Mouse (Mus musculus): ENCODE results near the gene Apoc2.
A peak's percentile ranks its signal among the peaks of the same experiment; 100 is the strongest.

Gene Apoc2

DNA sequence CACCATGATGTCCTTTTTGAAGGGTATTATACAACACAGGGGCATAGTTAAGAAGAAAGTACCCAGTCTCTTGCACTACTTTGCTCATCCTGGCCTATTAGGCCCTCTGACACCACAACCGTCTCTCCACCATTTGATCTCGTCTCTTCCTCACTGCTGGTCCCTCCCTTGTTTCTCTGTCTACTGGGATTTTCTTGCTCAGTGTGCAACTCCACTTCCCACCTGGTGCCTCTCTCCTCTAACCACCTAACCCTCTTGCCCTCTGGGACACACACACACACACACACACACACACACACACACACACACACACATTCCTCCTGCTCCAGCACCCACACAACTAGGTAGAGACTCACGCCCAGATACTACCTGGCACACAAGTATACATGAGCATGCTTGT lies 1.2 kb upstream of the Apoc2 start:
- DNase-seq (ENCODE audit: low spot score in 2 of 2), result no peak

DNA sequence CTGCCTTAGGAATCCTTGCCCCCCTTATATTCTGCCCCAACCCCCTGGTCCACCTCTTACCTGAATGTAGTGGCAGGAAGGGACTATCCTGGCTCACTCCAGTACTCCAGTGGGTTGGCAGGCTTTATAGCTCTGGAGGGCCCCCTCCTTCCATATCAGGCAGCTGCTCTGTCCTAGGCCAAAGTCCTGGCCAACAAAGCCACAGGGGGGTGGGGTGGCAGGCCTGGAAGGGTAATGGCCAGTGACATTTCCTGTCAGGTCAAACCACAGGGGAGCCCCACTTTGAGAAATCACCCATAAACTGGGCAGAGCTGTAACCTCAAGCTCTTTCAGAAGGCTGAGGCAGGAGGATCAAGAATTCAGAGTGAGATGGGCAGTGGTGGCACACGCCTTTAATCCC lies 1.1 kb downstream of the Apoc2 start:
- no peak for DNase-seq (ENCODE audit: low spot score in 2 of 2)

DNA sequence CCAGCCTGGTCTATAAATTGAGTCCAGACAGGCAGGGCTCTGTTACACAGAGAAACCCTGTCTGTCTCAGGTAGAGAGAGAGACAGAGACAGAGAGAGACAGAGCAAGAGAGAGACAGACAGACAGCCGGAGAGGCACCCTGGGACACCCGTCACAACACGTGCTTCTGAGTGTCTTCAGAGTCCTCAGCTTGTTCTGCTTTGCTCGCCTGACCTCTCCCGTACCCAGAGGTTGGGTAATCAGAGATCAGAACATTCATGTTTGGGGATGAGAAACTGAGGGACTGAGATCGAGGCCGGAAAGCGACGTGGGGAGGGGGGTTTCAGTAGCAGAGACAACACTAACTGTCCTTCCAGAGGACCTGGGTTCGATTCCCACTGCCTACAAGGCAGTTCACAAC lies 1.9 kb downstream of the Apoc2 start:
- no peak for DNase-seq (ENCODE audit: low spot score in 2 of 2)

DNA sequence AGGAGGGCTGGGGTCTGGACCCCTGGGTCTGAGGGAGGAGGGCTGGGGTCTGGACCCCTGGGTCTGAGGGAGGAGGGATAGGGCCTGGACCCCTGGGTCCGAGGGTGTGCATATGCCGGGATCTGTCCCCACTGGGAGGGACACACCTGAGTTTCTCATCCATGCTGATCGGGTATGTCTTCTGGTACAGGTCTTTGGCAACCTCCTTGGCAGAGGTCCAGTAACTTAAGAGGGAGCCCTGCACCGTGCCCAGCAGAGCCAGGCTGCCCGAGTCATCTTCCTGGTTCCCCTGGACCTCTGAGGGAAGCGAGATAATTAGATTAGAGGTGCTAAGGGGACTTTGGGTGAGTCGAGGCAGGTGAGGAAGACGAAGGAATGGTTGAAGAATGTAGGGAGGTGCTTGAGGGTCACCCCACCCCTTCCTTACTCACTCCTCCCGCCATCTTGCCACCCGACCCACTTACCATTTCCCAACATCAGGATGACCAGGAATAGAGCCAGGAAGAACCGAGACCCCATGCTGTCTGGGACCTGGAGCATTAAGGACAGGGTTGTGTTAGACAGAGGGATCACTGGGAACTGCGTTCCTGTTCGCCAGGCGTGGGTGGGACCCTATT lies 4.5 kb downstream of the Apoc2 start:
- no peak for DNase-seq (ENCODE audit: low spot score in 2 of 2)

DNA sequence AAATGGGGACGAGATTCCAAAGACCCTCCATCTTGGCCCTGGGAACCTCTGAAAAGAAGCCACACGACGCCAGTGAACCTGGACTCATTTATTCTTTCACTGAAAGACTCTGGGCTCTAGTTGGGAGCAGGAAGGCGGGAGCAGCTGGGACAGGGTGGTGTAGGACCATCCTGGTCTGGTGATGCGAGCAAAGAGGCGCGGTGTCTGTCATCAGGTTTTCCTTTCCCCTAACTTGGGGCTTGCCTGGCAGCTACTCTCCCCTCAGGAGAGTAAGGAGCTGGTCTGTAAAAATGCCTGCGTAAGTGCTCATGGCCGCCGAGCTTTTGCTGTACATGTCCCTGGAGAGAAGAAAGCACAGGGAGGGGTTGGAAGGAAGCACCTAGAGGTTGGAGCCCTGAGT lies 6.2 kb downstream of the Apoc2 start:
- DNase-seq (ENCODE audit: low spot score in 2 of 2), result no peak

DNA sequence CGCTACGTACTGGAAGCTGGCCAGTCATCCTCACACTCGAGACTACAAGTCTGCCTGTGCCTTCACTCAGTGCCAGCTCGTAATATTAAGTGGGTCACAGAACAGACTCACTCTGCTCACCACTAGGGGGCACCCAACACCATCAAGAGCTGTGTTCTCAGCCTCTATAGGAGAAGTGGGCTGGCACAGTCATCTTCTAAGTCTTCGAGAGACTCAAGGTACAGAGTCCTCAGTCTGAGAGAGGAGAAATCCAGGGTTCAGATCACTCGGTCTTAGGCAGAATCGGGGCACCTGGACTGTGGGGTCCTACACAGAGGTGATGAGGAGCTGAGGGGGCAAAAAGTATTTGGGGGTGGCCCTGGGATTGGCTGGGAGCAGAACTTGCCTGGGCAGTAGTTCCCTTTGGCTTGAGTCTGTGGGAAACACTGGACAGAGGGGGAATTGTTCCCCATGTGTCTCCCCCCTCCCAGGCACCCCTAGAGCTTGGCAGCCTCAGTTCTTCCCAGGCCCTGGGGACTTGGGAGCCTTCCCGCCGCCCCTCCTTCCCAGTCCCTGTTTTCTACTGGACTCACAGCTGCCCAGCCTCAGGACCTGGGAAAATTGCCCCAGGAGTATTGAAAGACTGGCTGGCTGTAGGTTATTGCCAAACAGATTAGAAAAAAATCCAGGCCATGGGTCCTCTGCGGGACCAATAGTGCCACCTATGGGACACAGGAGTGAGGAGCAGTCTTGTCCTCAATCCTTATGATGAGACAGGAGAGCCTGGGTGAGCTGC lies 8.6 kb downstream of the Apoc2 start:
- DNase-seq (ENCODE audit: low spot score in 2 of 2), result peak; percentile 84 to 91

DNA sequence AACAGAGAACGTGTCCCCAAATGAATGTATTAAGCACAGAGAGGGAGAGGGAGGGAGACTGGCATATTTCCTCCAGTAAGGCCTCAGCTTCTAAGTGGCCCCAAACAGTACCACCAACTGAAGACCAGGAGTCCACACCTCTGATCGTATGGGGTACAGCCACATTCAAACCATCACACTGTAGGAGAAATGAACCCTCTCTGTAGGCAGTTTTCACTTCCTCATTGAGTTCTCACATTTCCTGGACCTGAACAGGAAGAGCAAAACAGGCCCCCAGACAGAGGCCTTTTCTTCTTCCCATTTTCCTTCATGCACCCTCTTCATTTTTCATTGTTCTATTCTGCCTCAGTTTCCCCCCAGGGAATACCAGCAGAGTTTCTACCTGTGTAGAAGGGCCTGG lies 10.3 kb downstream of the Apoc2 start:
- no peak for DNase-seq (ENCODE audit: low spot score in 2 of 2)

DNA sequence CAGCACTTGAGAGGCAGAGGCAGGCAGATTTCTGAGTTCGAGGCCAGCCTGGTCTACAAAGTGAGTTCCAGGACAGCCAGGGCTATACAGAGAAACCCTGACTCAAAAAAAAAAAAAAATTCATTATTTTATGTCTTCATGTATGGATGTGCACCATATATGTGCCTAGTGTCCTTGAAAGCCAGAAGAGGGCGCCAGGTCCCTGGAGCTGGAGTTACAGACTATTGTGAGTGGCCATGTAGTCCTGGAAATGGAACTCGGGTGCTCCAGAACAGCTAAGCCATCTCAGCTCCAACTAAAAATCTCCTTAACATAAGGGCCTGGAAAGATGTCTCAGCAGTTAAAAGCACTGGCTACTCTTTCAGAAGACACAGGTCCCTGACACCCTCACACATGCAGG lies 11.0 kb downstream of the Apoc2 start:
- no peak for DNase-seq (ENCODE audit: low spot score in 2 of 2)

DNA sequence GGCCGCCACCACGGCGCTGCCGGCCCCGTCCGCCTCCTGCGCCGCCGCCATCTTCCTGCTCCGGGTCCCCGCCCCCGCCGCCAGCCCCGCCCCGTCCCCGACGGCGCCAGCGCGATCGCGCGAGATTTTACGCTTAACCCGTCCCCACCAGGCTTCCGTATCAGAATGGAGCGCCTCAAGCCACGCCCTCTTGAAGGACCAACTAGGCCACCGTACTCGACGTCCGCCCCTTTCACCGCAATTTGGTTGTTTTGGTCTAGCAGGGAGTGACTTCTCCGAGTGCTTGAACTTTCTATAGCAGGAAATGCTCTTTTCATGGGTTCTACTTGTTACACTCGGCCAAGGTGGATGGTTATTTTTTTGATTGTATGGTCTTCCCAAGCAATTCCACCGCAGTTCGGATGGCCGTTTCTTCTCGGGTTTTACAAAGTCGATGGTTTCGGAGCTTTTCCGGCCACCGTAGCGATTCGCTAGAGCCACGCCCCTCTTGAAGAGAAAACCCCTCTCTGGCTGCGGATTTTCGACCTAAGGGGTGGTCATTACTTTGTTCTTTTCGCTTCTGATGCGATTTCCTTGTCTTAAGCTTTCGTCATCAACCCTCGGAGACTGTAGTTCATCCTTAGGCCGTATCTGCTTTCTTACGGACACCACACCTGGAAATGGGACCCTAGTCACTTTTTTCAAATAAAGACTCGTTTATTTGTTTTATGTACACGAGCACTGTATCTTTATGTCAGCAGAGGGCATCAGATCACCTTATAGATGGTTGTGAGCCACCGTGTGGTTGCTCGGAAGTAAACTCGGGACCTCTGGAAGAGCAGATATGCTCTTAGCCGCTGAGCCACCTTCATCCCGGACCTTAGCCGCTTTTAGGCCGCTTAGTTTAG lies 12.5 kb downstream of the Apoc2 start, which contains the start of gene Clptm1:
Gene Clptm1 (minus strand): TSS at position 79 of the 887 bp plus-strand sequence.
- DNase-seq (ENCODE audit: low spot score in 2 of 2), result peak; percentile 95 to 98

DNA sequence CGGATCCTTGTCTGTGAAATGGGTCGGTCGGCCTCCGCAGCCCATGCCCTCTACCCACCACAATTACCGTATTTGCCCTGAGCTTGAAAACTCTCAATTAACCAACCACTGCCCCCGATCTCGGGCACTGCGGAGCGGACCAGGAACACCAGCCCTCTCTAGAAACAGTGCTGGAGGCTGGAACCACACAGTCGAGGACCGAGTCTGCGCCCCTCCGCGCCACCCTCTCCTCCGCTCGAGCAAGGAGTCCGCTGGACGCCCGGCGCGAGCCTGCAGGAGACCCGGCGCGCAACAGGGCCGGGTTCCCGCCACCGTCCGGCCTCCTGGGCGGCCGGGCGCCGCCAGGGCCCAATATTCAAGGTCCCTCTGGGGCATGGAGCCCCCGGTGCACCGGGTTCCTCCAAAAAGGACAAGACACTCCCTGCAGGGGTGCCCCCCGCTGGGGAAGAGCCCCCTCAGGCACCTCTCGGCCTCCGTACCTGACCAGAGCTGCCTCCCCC lies 13.2 kb downstream of the Apoc2 start:
- DNase-seq (ENCODE audit: low spot score in 2 of 2), result no peak

DNA sequence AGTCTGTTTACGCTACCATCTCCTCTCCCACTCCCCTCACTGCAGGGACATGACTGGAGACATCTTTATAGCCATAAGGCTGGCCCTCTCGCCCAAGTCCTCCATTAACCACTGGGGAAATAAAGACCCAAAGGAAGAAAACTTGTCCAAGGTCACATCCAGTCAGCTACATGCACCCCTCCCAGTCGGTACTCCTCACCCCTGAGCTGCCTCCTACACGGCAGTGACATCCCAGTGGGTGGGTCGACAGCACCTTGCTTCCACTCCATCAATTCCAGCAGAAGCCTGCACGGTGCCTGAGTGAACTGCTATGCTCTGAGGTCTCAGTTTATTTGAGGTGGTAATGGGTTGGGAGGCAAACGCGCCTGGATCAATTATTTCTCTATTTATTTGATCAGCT lies 13.8 kb downstream of the Apoc2 start:
- DNase-seq (ENCODE audit: low spot score in 2 of 2), result no peak

DNA sequence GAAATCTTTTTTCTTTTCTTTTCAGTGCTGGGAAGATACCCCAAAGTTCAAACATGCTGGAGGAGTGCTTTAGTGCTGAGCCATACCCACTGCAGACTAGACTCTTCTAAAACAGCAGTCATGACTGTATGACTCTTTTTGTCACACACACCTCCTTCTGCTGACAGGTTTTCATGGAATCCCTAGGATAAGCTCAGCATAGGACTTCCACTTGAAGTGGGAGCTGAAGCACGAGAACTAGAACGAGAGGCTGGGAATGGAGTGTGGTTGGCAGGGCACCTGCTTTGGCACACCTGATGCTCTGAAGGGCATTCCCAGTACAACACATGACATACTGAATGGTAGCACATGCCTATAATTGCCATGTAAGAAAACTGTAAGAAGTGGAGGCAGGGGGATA lies 25.1 kb downstream of the Apoc2 start:
- DNase-seq (ENCODE audit: low spot score in 2 of 2), result no peak

DNA sequence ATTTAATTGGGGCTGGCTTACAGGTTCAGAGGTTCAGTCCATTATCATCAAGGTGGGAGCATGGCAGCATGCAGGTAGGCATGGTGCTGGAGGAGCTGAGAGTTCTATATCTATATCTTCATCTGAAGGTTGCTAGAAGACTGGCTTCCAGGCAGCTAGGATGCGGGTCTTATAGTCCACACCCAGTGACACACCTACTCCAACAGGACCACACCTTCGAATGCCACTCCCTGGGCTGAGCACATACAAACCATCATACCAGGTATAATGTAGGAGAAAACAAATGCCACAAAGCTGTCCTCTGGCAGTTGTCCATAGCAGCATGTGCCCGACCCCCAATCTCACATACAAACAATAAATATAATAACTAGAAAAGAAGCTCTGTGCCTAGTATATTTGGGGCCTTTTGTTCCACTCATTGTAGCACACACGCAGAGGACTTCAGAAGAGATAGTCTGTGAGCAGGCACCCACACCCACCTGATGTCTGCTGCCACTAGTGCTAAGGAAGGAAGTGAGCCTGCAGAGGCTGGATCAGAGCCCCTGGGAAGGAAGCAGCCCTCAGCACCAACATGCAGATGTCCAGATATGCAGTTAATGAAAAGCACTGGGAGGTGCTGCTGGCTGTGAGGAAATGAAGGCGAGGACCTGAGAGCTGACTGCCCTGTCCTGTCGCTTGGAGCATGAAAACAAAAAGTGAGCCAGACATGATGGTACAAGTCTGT lies 26.5 kb downstream of the Apoc2 start:
- DNase-seq (ENCODE audit: low spot score in 2 of 2), result no peak

DNA sequence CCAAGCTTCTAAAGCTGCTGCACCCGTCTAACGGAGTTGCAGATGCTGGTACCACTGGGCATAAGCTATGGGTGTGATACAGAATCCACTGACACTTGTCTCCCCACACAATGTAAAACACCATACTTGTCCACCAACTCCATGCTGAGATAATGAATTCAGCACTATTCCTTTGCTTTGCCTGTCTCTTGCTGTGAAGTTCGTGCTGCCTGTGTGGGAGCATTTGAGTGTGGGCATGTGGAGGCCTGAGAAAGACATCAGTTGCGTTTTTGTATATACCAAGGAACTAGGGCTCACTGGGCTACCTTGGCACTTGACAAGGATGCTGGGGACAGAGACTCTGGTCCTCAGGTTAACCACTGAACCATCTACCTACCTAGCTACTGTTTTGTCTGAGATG lies 36.5 kb downstream of the Apoc2 start:
- DNase-seq (ENCODE audit: low spot score in 2 of 2), result no peak

DNA sequence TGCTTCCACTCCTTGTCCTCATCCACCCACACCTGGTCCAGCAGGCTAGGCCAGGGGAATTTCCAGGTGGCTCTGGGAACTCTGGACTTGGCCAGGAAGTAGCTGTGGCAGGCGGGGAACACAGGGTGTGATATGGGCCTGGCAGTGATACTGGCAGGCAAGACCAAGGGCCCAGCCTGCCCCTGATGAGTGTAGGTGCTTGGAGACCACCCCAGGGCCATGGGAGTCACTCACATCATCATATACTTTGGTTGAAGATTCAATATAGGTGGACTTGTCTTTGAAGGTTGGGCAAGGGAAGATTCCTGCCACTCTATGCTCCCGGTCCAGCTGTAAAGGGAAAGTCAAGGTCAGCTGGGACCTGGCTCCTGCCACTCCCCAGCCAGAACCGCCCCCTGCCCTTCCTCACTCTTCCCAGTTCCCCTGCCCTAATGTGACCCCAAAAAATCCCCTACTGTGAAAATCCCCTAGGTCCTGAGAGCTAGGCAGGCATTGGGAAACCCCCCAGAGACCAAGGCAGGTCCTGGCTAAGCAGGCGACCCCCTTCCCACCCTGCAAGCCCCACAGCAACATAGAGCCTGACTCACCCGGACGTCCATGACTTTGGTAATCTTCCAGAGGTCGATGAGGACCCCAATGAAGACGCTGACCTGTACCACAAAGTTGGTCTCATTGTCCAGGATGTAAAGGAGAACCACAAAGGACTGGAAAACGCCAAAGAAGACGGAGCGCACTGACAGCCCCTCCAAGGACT lies 42.5 kb downstream of the Apoc2 start:
- DNase-seq (ENCODE audit: low spot score in 2 of 2), result no peak

DNA sequence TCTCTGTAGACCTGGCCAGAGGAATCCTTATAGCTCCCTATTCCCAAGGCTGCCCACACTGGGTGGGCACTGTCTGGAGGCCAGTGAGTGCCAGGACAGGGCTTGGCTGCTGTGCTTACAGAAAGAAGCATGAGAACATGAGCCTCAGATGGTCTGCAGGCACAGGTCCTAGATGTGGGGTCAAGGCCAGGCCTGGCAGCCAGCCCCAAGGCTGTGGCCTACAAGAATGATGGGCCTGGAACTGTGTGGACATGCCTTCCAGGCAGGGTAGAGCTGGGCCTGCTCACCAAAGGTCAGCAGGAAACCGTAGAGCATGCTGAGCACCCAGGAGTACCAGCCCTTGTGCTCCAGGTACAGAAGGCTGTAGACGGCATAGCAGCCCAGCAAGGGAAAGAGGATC lies 43.1 kb downstream of the Apoc2 start:
- no peak for DNase-seq (ENCODE audit: low spot score in 2 of 2)

DNA sequence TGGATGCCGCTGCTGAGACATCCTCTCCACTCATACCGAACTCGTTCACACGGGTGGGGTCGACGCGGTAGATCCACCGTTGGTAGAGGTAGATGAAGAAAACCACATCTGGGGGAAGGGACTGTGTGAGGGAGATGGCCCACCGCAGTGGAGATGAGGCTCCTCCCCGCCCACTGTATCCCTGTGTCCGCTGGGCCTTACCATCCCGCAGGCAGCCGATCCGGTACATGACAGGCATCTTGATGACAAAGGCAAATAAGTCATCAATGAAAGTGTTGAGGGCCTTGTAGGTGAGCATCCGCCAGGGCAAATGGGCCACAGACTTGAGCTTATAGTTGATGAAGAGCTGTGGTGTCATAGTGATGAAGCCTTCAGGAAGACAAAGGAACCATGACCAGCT lies 43.9 kb downstream of the Apoc2 start:
- DNase-seq (ENCODE audit: low spot score in 2 of 2), result no peak

DNA sequence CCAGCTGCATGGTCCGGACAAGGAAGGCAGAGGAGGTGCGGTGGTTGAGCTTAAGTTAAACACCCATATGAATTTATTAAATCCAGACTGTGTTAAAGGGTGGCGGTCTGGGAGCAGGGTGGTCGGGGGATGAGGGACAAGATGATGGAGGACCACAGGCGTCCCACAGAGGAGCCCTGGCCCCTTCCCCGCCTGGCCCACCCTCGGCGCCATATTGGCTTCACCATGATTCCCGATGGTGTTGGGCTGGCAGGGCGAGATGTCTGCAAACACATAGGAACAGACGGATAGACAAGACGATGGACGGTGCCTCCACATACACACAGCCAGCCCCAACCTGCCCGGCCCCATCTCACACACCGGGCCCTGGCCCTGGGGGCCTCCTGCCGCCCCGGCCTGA lies 44.5 kb downstream of the Apoc2 start:
- no peak for DNase-seq (ENCODE audit: low spot score in 2 of 2)

DNA sequence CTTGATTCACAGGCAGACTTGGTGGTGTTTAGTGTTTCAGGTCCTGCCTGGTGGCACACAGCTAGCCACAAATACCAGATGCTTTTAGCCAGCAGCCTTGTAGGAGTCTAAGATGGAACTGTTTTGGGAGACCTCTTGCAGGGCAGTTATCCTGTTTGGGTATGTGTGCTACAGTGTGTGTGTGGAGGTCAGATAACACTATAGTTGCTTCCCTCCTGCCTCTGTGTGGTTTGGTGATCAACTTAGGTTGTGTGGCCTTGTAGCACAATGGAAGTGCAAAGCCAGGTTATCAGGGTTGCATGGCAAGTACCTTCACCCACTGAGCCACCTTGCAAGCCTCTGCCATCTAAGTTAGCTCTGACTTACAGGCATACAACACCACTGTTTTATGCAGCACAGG lies 45.0 kb downstream of the Apoc2 start:
- DNase-seq (ENCODE audit: low spot score in 2 of 2), result no peak

DNA sequence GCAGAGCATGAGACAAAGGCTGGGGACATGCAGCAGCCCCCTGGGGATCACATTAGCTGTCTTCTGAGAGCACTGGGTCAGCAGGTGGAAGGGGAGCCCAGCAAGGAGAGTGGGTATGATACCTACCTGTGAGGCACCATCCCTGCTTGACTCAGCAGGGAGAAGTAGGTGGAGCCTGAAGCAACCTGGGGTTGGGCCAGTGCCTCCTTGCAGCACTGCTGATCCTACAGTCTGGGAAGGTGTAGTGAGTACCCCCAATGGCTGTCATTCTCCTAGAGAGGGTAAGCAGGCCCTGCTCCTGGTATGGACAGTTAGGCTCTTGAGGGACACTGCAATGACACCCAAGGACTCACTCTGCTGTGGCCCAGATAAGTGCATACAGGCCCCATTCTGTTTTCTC lies 45.5 kb downstream of the Apoc2 start:
- no peak for DNase-seq (ENCODE audit: low spot score in 2 of 2)

DNA sequence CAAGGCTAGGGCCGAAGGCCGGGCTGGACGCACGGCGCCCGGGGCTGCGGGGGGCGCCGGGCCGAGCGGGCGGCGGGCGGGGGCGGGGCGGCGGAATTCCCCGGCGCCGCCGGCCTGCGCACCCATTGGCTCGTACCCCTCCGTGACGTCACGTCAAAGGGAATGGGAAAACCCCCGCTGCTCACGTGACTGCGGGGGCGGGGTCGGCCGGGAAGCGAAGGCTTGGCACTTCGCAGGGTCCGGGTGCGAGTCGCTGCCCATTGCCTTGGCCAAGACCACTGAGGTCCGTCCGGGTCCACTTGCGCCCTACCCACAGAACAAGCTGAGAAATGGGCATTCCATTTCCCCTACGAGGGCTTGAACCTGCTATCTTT lies 48.4 kb downstream of the Apoc2 start, which contains the start of gene Relb:
Gene Relb (minus strand): TSS at position 78 of the 374 bp plus-strand sequence.
- DNase-seq (ENCODE audit: low spot score in 2 of 2), result peak; percentile 88 to 96

Data from urinary bladder, postnatal 4 days (tissue).